Mouse (Mus musculus): ENCODE measurements around the gene Ppcdc. TPM values are rescaled to one million over a fixed set of nuclear protein-coding genes. Genes with fewer than 3 reads are reported as not detected.

Ppcdc gene
- 17.3 and 18.8 TPM in 2 replicates for polyA plus RNA-seq (2015; fragmentation: Nextera tagmentation; extraction: Ambion mirVana)

GRCm38 (mm10) chr9:57439522-57440295 is at the start of gene Ppcdc:
Gene Ppcdc, minus strand, starts transcription at chr9:57440124.
- Histone ChIP-seq H3K36me3 (ENCODE audit: control insufficient read depth, insufficient read depth) (peaks cover 14% of the 10 kb centered on the region; the same call in 1 of the 2 replicates), H3K27ac (ENCODE audit: low read depth, low read length) (peak within 1 kb of the TSS; percentile 73), H3K27me3 (replicated peaks; ENCODE audit: control insufficient read depth, insufficient read depth, low read length) (no peaks in the 10 kb centered on the region), H3K9me3 (ENCODE audit: control insufficient read depth) (no peaks in the 10 kb centered on the region), H3K4me2 (replicated peaks; ENCODE audit: low read depth) (peak within 1 kb of the TSS; percentile 74), H3K4me1 (replicated peaks; ENCODE audit: control insufficient read depth, insufficient read depth, low read length) (peaks cover 4% of the 10 kb centered on the region; the same call in 1 of the 2 replicates), H3K4me3 (ENCODE audit: low read depth, low read length) (peak within 1 kb of the TSS; percentile 48), H3K9ac (ENCODE audit: low read depth, low read length) (peak within 1 kb of the TSS; percentile 58)
- TF ChIP-seq CTCF (IDR thresholded peaks at IDR 0.05; ENCODE audit: low read depth), result peak; percentile 8; the same call in 1 of the 2 replicates
- peak; percentile 96 for ATAC-seq
- 2% methylated on average over 32 of the region's 32 CpGs for WGBS

GRCm38 (mm10) chr9:57487807-57488206 is 47.9 kb upstream of the Ppcdc start:
- H3K9me3 ChIP-seq (ENCODE audit: control insufficient read depth), result no peaks in the 10 kb centered on the region
- H3K4me1 ChIP-seq (replicated peaks; ENCODE audit: control insufficient read depth, insufficient read depth, low read length), result no peaks in the 10 kb centered on the region
- no peaks in the 10 kb centered on the region for H3K36me3 ChIP-seq (ENCODE audit: control insufficient read depth, insufficient read depth)
- H3K9ac ChIP-seq (ENCODE audit: low read depth, low read length), result no peak overlapping the region
- WGBS, result 69% methylated on average over 7 of the region's 7 CpGs
- no peak overlapping the region for H3K4me2 ChIP-seq (replicated peaks; ENCODE audit: low read depth)
- TF ChIP-seq CTCF (IDR thresholded peaks at IDR 0.05; ENCODE audit: low read depth), result no peak
- no peaks in the 10 kb centered on the region for H3K27me3 ChIP-seq (replicated peaks; ENCODE audit: control insufficient read depth, insufficient read depth, low read length)
- ATAC-seq, result no peak
- H3K4me3 ChIP-seq (ENCODE audit: low read depth, low read length), result no peak overlapping the region
- no peak overlapping the region for H3K27ac ChIP-seq (ENCODE audit: low read depth, low read length)

GRCm38 (mm10) chr9:57485774-57486173 is 45.9 kb upstream of the Ppcdc start:
- Histone ChIP-seq H3K36me3 (ENCODE audit: control insufficient read depth, insufficient read depth) (no peaks in the 10 kb centered on the region), H3K4me3 (ENCODE audit: low read depth, low read length) (no peak overlapping the region), H3K27me3 (replicated peaks; ENCODE audit: control insufficient read depth, insufficient read depth, low read length) (no peaks in the 10 kb centered on the region), H3K9me3 (ENCODE audit: control insufficient read depth) (no peaks in the 10 kb centered on the region), H3K4me2 (replicated peaks; ENCODE audit: low read depth) (no peak overlapping the region), H3K4me1 (replicated peaks; ENCODE audit: control insufficient read depth, insufficient read depth, low read length) (no peaks in the 10 kb centered on the region), H3K9ac (ENCODE audit: low read depth, low read length) (no peak overlapping the region), H3K27ac (ENCODE audit: low read depth, low read length) (no peak overlapping the region)
- 15% methylated on average over 7 of the region's 7 CpGs for WGBS
- ATAC-seq, result no peak
- peak; percentile 98 for TF ChIP-seq CTCF (IDR thresholded peaks at IDR 0.05; ENCODE audit: low read depth)

DNA sequence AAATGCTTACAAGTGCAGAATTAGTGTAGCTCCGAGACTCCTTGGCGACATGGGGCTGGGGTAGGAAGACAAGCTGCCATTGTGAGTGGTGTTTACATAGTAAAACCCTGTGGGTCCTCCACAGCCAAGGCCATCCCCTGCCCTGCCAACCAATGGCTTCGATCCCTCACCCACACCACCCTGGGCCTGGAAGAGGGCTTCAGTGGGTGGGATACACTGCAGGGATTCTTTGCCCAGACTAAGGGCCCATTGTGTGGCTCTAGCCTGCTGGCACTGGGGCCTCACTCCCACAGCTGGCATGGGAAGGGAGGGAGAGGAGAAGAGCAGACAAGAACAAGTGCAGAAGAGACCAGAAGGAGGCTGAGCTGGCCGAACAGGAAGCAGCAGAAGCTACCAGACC is 29.0 kb upstream of the Ppcdc start:
- no peaks in the 10 kb centered on the region for H3K27me3 ChIP-seq (replicated peaks; ENCODE audit: control insufficient read depth, insufficient read depth, low read length)

DNA sequence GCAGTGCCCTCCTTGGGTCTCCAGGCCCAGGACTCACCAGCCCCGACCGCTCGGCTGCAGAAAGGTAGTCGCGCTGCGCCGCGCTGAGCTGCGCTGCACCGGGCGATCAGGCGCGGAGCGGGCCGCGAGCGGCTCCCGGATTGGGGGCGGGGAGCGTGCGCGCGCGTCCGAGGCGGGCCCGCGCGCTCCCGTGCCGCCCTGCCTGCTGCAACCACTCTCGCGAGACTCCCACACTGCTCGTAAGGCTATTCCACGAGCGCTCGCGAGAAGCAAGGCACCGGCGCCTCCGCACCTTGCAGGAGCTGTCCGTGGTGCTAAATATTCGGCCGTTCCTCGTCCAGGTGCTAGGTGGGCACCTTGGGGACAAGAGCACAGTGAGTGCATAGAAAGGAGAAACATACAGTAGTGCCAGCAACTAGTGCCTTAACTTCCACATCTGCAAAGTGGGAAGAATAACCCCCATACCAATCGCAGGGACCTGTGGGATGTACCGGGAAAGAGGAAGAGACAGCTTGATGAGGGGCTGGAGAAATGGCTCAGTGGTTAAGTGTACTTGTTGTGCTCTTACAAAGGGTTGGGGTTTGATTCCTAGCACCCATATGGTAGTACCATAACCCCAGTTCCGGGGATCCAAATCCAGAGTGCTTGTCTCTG is 28.1 kb upstream of the Ppcdc start, which contains the start of gene Scamp5:
TSS of gene Scamp5 (minus strand) at position 165 of the 654 bp plus-strand sequence.
- Histone ChIP-seq H3K36me3 (ENCODE audit: control insufficient read depth, insufficient read depth) (no peaks in the 10 kb centered on the region), H3K27me3 (replicated peaks; ENCODE audit: control insufficient read depth, insufficient read depth, low read length) (no peaks in the 10 kb centered on the region), H3K9me3 (ENCODE audit: control insufficient read depth) (no peaks in the 10 kb centered on the region), H3K4me1 (replicated peaks; ENCODE audit: control insufficient read depth, insufficient read depth, low read length) (no peaks in the 10 kb centered on the region; the same call in 1 of the 2 replicates), H3K27ac (ENCODE audit: low read depth, low read length) (peak within 1 kb of the TSS; percentile 63), H3K9ac (ENCODE audit: low read depth, low read length) (peak within 1 kb of the TSS; percentile 61), H3K4me2 (replicated peaks; ENCODE audit: low read depth) (peak within 1 kb of the TSS; percentile 92), H3K4me3 (ENCODE audit: low read depth, low read length) (peak within 1 kb of the TSS; percentile 65)
- TF ChIP-seq CTCF (IDR thresholded peaks at IDR 0.05; ENCODE audit: low read depth), result no peak
- ATAC-seq, result peak; percentile 89
- 1% methylated on average over 48 of the region's 48 CpGs for WGBS

More for the DNA sequence above, 29.0 kb upstream of the Ppcdc start:
- no peaks in the 10 kb centered on the region for H3K9me3 ChIP-seq (ENCODE audit: control insufficient read depth)
- H3K4me2 ChIP-seq (replicated peaks; ENCODE audit: low read depth), result no peak overlapping the region
- H3K36me3 ChIP-seq (ENCODE audit: control insufficient read depth, insufficient read depth), result no peaks in the 10 kb centered on the region
- 67% methylated on average over 4 of the region's 4 CpGs for WGBS
- TF ChIP-seq CTCF (IDR thresholded peaks at IDR 0.05; ENCODE audit: low read depth), result no peak
- H3K4me1 ChIP-seq (replicated peaks; ENCODE audit: control insufficient read depth, insufficient read depth, low read length), result no peaks in the 10 kb centered on the region; the same call in 1 of the 2 replicates
- H3K4me3 ChIP-seq (ENCODE audit: low read depth, low read length), result no peak overlapping the region
- ATAC-seq, result no peak
- no peak overlapping the region for H3K9ac ChIP-seq (ENCODE audit: low read depth, low read length)
- no peak overlapping the region for H3K27ac ChIP-seq (ENCODE audit: low read depth, low read length)

- Histone ChIP-seq H3K9ac (ENCODE audit: low read depth, low read length) (peak overlapping the region; percentile 61), H3K27me3 (replicated peaks; ENCODE audit: control insufficient read depth, insufficient read depth, low read length) (no peaks in the 10 kb centered on the region), H3K4me1 (replicated peaks; ENCODE audit: control insufficient read depth, insufficient read depth, low read length) (no peaks in the 10 kb centered on the region; the same call in 1 of the 2 replicates), H3K27ac (ENCODE audit: low read depth, low read length) (peak overlapping the region; percentile 63), H3K9me3 (ENCODE audit: control insufficient read depth) (no peaks in the 10 kb centered on the region), H3K4me3 (ENCODE audit: low read depth, low read length) (peak overlapping the region; percentile 65), H3K36me3 (ENCODE audit: control insufficient read depth, insufficient read depth) (no peaks in the 10 kb centered on the region), H3K4me2 (replicated peaks; ENCODE audit: low read depth) (peak overlapping the region; percentile 92)
- ATAC-seq, result peak; percentile 19
- 4% methylated on average over 18 of the region's 18 CpGs for WGBS
- no peak for TF ChIP-seq CTCF (IDR thresholded peaks at IDR 0.05; ENCODE audit: low read depth)
These were observed 27.4 kb upstream of the Ppcdc start for GRCm38 (mm10) chr9:57467271-57467771.
